In genomic region chr6:91284521-91285449, GRCm38 (mm10) we compare ENCODE assay signal across 8 mouse cellular contexts.
DNase-seq lines count a peak whose midpoint lies in the region; ATAC-seq and TF ChIP-seq lines count a peak whose summit lies in the region.

No protein-coding gene starts in this region.

- no peak for DNase-seq in heart, postnatal 14 days
- peak; percentile 59 for DNase-seq in MN1 (ENCODE audit: low spot score)
- peak; percentile 97 for DNase-seq in forebrain, embryonic 14.5 days (ENCODE audit: low spot score)
- no peak for DNase-seq in liver, embryonic 11.5 days (ENCODE audit: low spot score)
- no peak for DNase-seq in urinary bladder, postnatal 25 days (ENCODE audit: low spot score)
- no peak for DNase-seq in gastrocnemius, postnatal 4 days (ENCODE audit: low spot score in 2 of 2)

- no peak for TF ChIP-seq POLR2A in small intestine, adult 2 months (IDR thresholded peaks at IDR 0.05; ENCODE audit: low read depth, low read length)

- peak overlapping the region; percentile 31 for H3K4me3 ChIP-seq in heart, embryonic 11.5 days (ENCODE audit: low read depth, low read length)
- peak overlapping the region; percentile 27 for H3K4me3 ChIP-seq in forebrain, embryonic 14.5 days (ENCODE audit: low read depth, low read length)
- H3K4me3 ChIP-seq in liver, embryonic 11.5 days (ENCODE audit: low read depth, low read length), result peak overlapping the region; percentile 20; the same call in 1 of the 2 replicates
- peak overlapping the region; percentile 19 for H3K4me3 ChIP-seq in small intestine, adult 2 months (ENCODE audit: low read depth, low read length)

- 0 out of 2 replicates have a peak, but pooled peaks cover 5% of the 10 kb centered on the region for H3K4me1 ChIP-seq in heart, embryonic 11.5 days (ENCODE audit: control insufficient read depth, insufficient read depth, low read length)
- H3K4me1 ChIP-seq in forebrain, embryonic 14.5 days (ENCODE audit: control insufficient read depth, insufficient read depth, low read length), result peaks cover 35% of the 10 kb centered on the region
- H3K4me1 ChIP-seq in liver, embryonic 11.5 days (replicated peaks; ENCODE audit: control insufficient read depth, insufficient read depth, low read length), result no peaks in the 10 kb centered on the region
- peaks cover 4% of the 10 kb centered on the region for H3K4me1 ChIP-seq in small intestine, adult 2 months (ENCODE audit: control insufficient read depth, insufficient read depth, insufficient read length, low read length)

- no peak overlapping the region for H3K27ac ChIP-seq in heart, embryonic 11.5 days (ENCODE audit: low read depth, low read length)
- peak overlapping the region; percentile 87 for H3K27ac ChIP-seq in forebrain, embryonic 14.5 days (ENCODE audit: low read depth, low read length)
- no peak overlapping the region for H3K27ac ChIP-seq in liver, embryonic 11.5 days (ENCODE audit: low read depth, low read length)
- H3K27ac ChIP-seq in small intestine, adult 2 months (ENCODE audit: insufficient read depth, low read depth, low read length), result no peak overlapping the region

- no peaks in the 10 kb centered on the region for H3K36me3 ChIP-seq in heart, embryonic 11.5 days (ENCODE audit: control insufficient read depth, insufficient read depth, low read length)
- H3K36me3 ChIP-seq in forebrain, embryonic 14.5 days (ENCODE audit: control insufficient read depth, insufficient read depth, low read length), result no peaks in the 10 kb centered on the region
- no peaks in the 10 kb centered on the region for H3K36me3 ChIP-seq in liver, embryonic 11.5 days (ENCODE audit: control insufficient read depth, insufficient read depth, low read length)
- no peaks in the 10 kb centered on the region for H3K36me3 ChIP-seq in small intestine, adult 2 months (ENCODE audit: control insufficient read depth, insufficient read depth, low read length)

- no peak for TF ChIP-seq CTCF in small intestine, adult 2 months (IDR thresholded peaks at IDR 0.05; ENCODE audit: extremely low read depth, insufficient read length, insufficient replicate concordance, low read depth, low read length)

- intact Hi-C loops in heart, postnatal 14 days (cut with DNase I), result loop anchor here (5.0 kb wide), 1 partner anchor 547 kb away; no protein-coding TSS in a partner anchor

- no peak overlapping the region for H3K9ac ChIP-seq in heart, embryonic 11.5 days (ENCODE audit: low read depth, low read length)
- peak overlapping the region; percentile 61 for H3K9ac ChIP-seq in forebrain, embryonic 14.5 days (ENCODE audit: low read length)
- no peak overlapping the region for H3K9ac ChIP-seq in liver, embryonic 11.5 days (ENCODE audit: low read depth, low read length)

- WGBS in heart, embryonic 11.5 days (ENCODE audit: insufficient replicate concordance), result 7% methylated on average over 32 of the region's 35 CpGs
- WGBS in forebrain, embryonic 14.5 days, result 2% methylated on average over 32 of the region's 35 CpGs
- WGBS in liver, embryonic 11.5 days, result 12% methylated on average over 35 of the region's 35 CpGs
- 11% methylated on average over 35 of the region's 35 CpGs for WGBS in small intestine, adult 2 months

- H3K9me3 ChIP-seq in heart, embryonic 11.5 days (replicated peaks; ENCODE audit: control insufficient read depth, low read length), result no peaks in the 10 kb centered on the region
- H3K9me3 ChIP-seq in forebrain, embryonic 14.5 days (replicated peaks; ENCODE audit: control insufficient read depth, low read length), result no peaks in the 10 kb centered on the region
- H3K9me3 ChIP-seq in liver, embryonic 11.5 days (ENCODE audit: control insufficient read depth, low read length), result no peaks in the 10 kb centered on the region

- peak overlapping the region; percentile 55 for H3K4me2 ChIP-seq in heart, embryonic 11.5 days
- peak overlapping the region; percentile 77 for H3K4me2 ChIP-seq in forebrain, embryonic 14.5 days (ENCODE audit: low read length)
- peak overlapping the region; percentile 45 for H3K4me2 ChIP-seq in liver, embryonic 11.5 days

- no peak for ATAC-seq in heart, embryonic 11.5 days (replicated peaks; ENCODE audit: insufficient number of reproducible peaks, low FRiP score, low TSS enrichment)
- ATAC-seq in forebrain, embryonic 14.5 days, result peak; percentile 75
- no peak for ATAC-seq in liver, embryonic 11.5 days (replicated peaks; ENCODE audit: low FRiP score)

- H3K27me3 ChIP-seq in heart, embryonic 11.5 days (ENCODE audit: control insufficient read depth, insufficient read depth, low read length), result peaks cover 85% of the 10 kb centered on the region
- no peaks in the 10 kb centered on the region for H3K27me3 ChIP-seq in forebrain, embryonic 14.5 days (replicated peaks; ENCODE audit: control insufficient read depth, insufficient read depth, low read length)
- H3K27me3 ChIP-seq in liver, embryonic 11.5 days (replicated peaks; ENCODE audit: control insufficient read depth, insufficient read depth, low read length), result peaks cover 72% of the 10 kb centered on the region
- peaks cover 19% of the 10 kb centered on the region for H3K27me3 ChIP-seq in small intestine, adult 2 months (ENCODE audit: control insufficient read depth, insufficient read depth, low read length)

Comparison
In these comparisons a context has a peak if more than half of its experiments do, and no peak if none do; other contexts are left out.
1. DNase-seq: peak in MN1 (single experiment) and forebrain, embryonic 14.5 days (single experiment); none in heart, postnatal 14 days (0 of 2), liver, embryonic 11.5 days (single experiment), urinary bladder, postnatal 25 days (single experiment) and gastrocnemius, postnatal 4 days (0 of 2).
2. Peak in every context shown above with its lines, with median percentiles within 50 percentile points of each other: H3K4me2 ChIP-seq and H3K4me3 ChIP-seq.